Mouse (Mus musculus) hindbrain, postnatal 0 days (tissue): ENCODE measurements around the gene Rybp. TPM values are rescaled to one million over a fixed set of nuclear protein-coding genes. Genes with fewer than 3 reads are reported as not detected.
A peak's percentile ranks its signal among the peaks of the same experiment; 100 is the strongest.

Experiments
- ATAC-seq: fragments of 200-750 bp; cut with Nextera tagmentation; 2 replicates; pipeline ENCODE4 v1.8.0; 2017; ENCODE audit warnings: mild to moderate bottlenecking, moderate TSS enrichment, moderate library complexity
- DNase-seq: peaks from one replicate; pipeline ENCODE4 v3.0.0-alpha.2; 2015; ENCODE audit warnings: low spot score
- H3K27ac ChIP-seq: fragments of 300-500 bp; sonication (generic); 2 replicates; pipeline ENCODE4 v1.5.1; 2014; ENCODE audit warnings: mild to moderate bottlenecking
- H3K27me3 ChIP-seq: fragments of 300-500 bp; sonication (generic); 2 replicates; pipeline ENCODE4 v1.6.1; 2014; ENCODE audit warnings: low read length, mixed read lengths; ENCODE audit not compliant: insufficient read depth
- H3K36me3 ChIP-seq: fragments of 300-500 bp; sonication (generic); 2 replicates; pipeline ENCODE4 v1.6.1; 2014; ENCODE audit warnings: low read length, mixed read lengths; ENCODE audit not compliant: insufficient read depth
- H3K4me1 ChIP-seq: fragments of 300-500 bp; sonication (generic); 2 replicates; pipeline ENCODE4 v1.6.1; 2014; ENCODE audit warnings: antibody characterized with exemption, low read length, mixed read lengths; ENCODE audit not compliant: insufficient read depth
- H3K4me2 ChIP-seq: fragments of 300-500 bp; sonication (generic); 2 replicates; pipeline ENCODE4 v1.6.1; 2014; ENCODE audit warnings: low read depth, mild to moderate bottlenecking, low read length, moderate library complexity, mixed read lengths
- H3K4me3 ChIP-seq: fragments of 300-500 bp; sonication (generic); 2 replicates; pipeline ENCODE4 v1.5.1; 2014; ENCODE audit warnings: low read length
- H3K9ac ChIP-seq: fragments of 300-500 bp; sonication (generic); replicated peaks from 2 replicates; pipeline ENCODE4 v1.6.1; 2014; ENCODE audit warnings: mild to moderate bottlenecking, low read length, moderate library complexity, mixed read lengths
- H3K9me3 ChIP-seq: fragments of 300-500 bp; sonication (generic); 2 replicates; pipeline ENCODE4 v1.6.1; 2016; ENCODE audit warnings: low read length, mixed read lengths
- CTCF ChIP-seq: IDR thresholded peaks from 2 replicates; pipeline ENCODE4 v1.5.1; 2016; ENCODE audit warnings: antibody characterized with exemption, control low read depth, low read depth
- WGBS: fragments of 180-500 bp; shearing (Covaris S2); extraction: QIAGEN DNeasy Blood & Tissue Kit; methylation state at CpG from one replicate; pipeline ENCODE4 v1.1.7; 2014; 5-methylcytosine and 5-hydroxymethylcytosine counted together
- polyA plus RNA-seq: library from polyadenylated mRNA; unstranded; fragments of >200 nt; fragmentation: Nextera tagmentation; extraction: Ambion mirVana; gene quantifications from 2 replicates; pipeline ENCODE4 v1.2.1, GENCODE M21; 2015
- total RNA-seq: library from RNA; depleted of rRNA; stranded (reverse); fragments of >200 nt; gene quantifications from 2 replicates; pipeline ENCODE4 v1.2.3, GENCODE M21; 2014; rRNA removed

The Rybp gene
- total RNA-seq (18.7 and 24.5 TPM in 2 replicates), polyA plus RNA-seq (20.2 and 21.6 TPM in 2 replicates)

- H3K27ac ChIP-seq, result peak within 1 kb of the TSS; percentile 97
- peaks cover 4% of the 10 kb centered on the region for H3K4me1 ChIP-seq
- TF ChIP-seq CTCF, result no peak
- peak within 1 kb of the TSS; percentile 84 for H3K9ac ChIP-seq
- WGBS, result under 1% methylated on average over 31 of the region's 112 CpGs
- H3K4me2 ChIP-seq, result peak within 1 kb of the TSS; percentile 95
- no peaks in the 10 kb centered on the region for H3K9me3 ChIP-seq
- H3K4me3 ChIP-seq, result peak within 1 kb of the TSS; percentile 72
- H3K27me3 ChIP-seq, result no peaks in the 10 kb centered on the region; the same call in 1 of the 2 replicates
- DNase-seq, result peak; percentile 97
- H3K36me3 ChIP-seq, result no peaks in the 10 kb centered on the region
- ATAC-seq, result peak; percentile 98
These were observed at the start of gene Rybp for GRCm38 (mm10) chr6:100287334-100288015. TSS of gene Rybp (minus strand) at chr6:100287485.

- Histone ChIP-seq H3K27me3 (0 out of 2 replicates have a peak, but pooled peaks cover 4% of the 10 kb centered on the region), H3K27ac (no peak overlapping the region), H3K36me3 (no peaks in the 10 kb centered on the region), H3K9me3 (no peaks in the 10 kb centered on the region), H3K9ac (no peak overlapping the region), H3K4me2 (no peak overlapping the region), H3K4me3 (no peak overlapping the region), H3K4me1 (peaks cover 6% of the 10 kb centered on the region; the same call in 1 of the 2 replicates)
- ATAC-seq (peak; percentile 53; the same call in 1 of the 2 replicates), DNase-seq (peak; percentile 31)
- 30% methylated on average over 14 of the region's 14 CpGs for WGBS
- TF ChIP-seq CTCF, result no peak
These were observed 49.4 kb upstream of the Rybp start for GRCm38 (mm10) chr6:100336591-100337148.

- 0 out of 2 replicates have a peak, but pooled peaks cover 4% of the 10 kb centered on the region for H3K27me3 ChIP-seq
- no peak overlapping the region for H3K4me3 ChIP-seq
- no peak overlapping the region for H3K9ac ChIP-seq
- DNase-seq, result no peak
- no peaks in the 10 kb centered on the region for H3K36me3 ChIP-seq
- H3K27ac ChIP-seq, result no peak overlapping the region
- whole genome bisulfite sequencing, result 15% methylated on average over 18 of the region's 18 CpGs
- no peak for ATAC-seq
- peaks cover 6% of the 10 kb centered on the region; the same call in 1 of the 2 replicates for H3K4me1 ChIP-seq
- no peak for TF ChIP-seq CTCF
- peak overlapping the region; percentile 35 for H3K4me2 ChIP-seq
- H3K9me3 ChIP-seq, result no peaks in the 10 kb centered on the region
These were observed 48.3 kb upstream of the Rybp start for GRCm38 (mm10) chr6:100335506-100336144.

GRCm38 (mm10) chr6:100333745-100334144 lies 46.5 kb upstream of the Rybp start:
- Histone ChIP-seq H3K4me3 (no peak overlapping the region), H3K9me3 (no peaks in the 10 kb centered on the region), H3K27ac (no peak overlapping the region), H3K4me1 (peaks cover 6% of the 10 kb centered on the region; the same call in 1 of the 2 replicates), H3K9ac (no peak overlapping the region), H3K4me2 (no peak overlapping the region), H3K27me3 (0 out of 2 replicates have a peak, but pooled peaks cover 4% of the 10 kb centered on the region), H3K36me3 (no peaks in the 10 kb centered on the region)
- 80% methylated on average over 7 of the region's 7 CpGs for WGBS
- no peak for DNase-seq
- TF ChIP-seq CTCF, result no peak
- no peak for ATAC-seq

- Histone ChIP-seq H3K36me3 (no peaks in the 10 kb centered on the region), H3K9ac (no peak overlapping the region), H3K4me3 (no peak overlapping the region), H3K27ac (no peak overlapping the region), H3K4me1 (peaks cover 6% of the 10 kb centered on the region; the same call in 1 of the 2 replicates), H3K27me3 (no peaks in the 10 kb centered on the region), H3K4me2 (no peak overlapping the region), H3K9me3 (no peaks in the 10 kb centered on the region)
- TF ChIP-seq CTCF, result no peak
- WGBS, result 76% methylated on average over 4 of the region's 4 CpGs
- ATAC-seq (no peak), DNase-seq (no peak)
These were observed 45.2 kb upstream of the Rybp start for GRCm38 (mm10) chr6:100332479-100332878.

GRCm38 (mm10) chr6:100331582-100331981 lies 44.3 kb upstream of the Rybp start:
- H3K4me1 ChIP-seq, result peaks cover 2% of the 10 kb centered on the region; the same call in 1 of the 2 replicates
- H3K4me2 ChIP-seq, result no peak overlapping the region
- no peaks in the 10 kb centered on the region for H3K9me3 ChIP-seq
- TF ChIP-seq CTCF, result no peak
- DNase-seq (no peak), ATAC-seq (no peak)
- no peaks in the 10 kb centered on the region for H3K27me3 ChIP-seq
- H3K4me3 ChIP-seq, result no peak overlapping the region
- no peak overlapping the region for H3K27ac ChIP-seq
- H3K9ac ChIP-seq, result no peak overlapping the region
- WGBS, result 63% methylated on average over 8 of the region's 8 CpGs
- H3K36me3 ChIP-seq, result no peaks in the 10 kb centered on the region
